Mouse (Mus musculus): Measurements from ENCODE around the gene Ints1.
"Not testable (repeated sequence)": the region's sequence is repeated elsewhere in the genome, so short reads cannot be mapped to it uniquely, and the experiment has no call there.

Gene Ints1

DNA sequence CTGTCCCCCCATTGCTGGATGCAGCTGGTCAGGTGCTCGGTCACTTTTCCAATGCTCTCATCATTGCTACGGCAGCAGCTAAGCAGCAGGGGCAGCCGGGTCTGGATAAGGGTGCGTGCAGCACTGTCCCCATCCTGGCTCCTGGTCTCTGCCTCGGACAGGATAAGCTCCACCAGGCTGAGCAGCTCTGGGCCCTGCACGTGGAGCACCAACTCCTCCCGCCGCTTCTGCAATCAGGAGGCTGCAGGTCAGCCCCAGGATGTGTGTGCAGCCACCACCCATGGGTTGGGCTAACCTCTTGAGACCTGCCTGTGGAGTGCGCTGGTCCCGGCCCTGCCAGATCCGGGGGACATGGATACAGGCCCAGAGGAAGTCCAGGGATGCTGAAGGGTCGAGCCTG is 19.3 kb downstream of the Ints1 start:
- DNase-seq (ENCODE audit: low read depth, low spot score) = no peak

- peak; percentile 37 for DNase-seq (ENCODE audit: low read depth, low spot score)
These were observed 20.7 kb downstream of the Ints1 start for GRCm38 (mm10) chr5:139754753-139755152.

DNA sequence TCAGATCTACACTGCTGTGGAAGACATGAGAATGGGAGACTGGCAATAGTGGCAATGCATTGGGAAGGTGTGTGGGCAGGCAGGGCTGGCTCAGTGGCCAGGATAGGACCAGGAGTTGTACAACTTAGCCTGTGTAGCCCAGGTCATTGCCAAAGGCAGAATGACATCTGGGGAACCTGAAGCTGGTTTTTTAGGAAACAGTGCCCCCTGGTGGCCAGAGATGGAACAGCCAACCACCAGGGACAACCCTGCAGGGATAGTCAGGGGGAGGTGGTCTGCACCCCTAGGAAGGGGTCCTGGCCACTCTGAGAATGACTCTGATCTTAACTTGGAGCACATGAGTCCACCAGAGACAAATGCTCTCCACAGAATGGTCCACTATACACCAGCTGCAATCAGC is 24.9 kb downstream of the Ints1 start:
- DNase-seq (ENCODE audit: low read depth, low spot score) = peak; percentile 33

DNA sequence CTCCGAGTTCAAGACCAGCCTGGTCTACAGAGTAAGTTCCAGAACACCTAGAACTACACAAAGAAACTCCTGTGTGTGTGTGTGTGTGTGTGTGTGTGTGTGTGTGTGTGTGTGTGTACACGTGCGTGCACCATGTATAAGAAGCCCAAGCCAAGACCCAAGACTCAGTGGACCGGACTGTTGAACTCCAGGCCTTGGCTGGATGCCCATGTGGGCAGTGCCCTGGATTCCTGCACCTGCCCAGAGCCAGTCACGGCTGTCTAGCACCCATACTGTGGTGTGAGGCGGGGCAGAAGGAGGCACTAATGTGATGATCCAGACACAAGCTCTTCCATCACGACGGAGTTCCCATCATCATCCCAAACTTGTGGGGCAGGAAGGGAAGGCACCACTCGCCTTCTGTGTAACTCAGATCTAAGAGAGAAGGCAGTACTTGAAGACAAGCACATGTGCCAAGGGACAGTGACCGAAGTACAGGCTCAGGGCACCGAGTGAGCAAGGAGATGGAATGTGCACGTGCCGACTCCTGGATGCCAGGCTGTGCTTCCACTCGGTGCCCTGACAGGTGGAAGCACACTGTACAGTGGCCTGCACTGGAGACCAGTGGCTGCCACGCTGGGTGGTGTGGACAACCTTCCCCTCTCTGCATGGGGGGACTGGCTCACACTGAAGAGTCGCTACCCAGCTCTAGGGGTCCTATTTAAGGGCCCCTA is 25.9 kb downstream of the Ints1 start:
- DNase-seq (ENCODE audit: low read depth, low spot score) = no peak

DNA sequence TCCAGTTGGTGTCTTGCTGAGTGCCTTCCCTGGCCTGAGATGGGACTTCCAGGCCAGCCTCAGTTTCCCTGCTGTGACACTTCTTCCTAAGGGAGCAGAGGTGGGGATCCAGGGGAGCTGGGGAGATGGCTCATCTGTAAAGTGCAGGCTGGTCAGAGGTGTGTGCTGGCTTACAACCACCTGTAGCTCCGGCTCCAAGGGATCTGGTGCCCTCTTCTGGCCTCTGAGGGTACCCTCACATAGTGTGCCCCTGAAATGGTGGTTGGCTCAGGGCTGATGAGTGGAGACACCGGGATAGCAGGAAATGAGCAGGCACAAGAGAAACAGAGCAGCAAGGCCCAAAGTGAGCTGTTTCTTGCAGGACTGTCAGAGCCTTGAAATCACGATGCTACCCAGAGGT is 29.7 kb downstream of the Ints1 start:
- DNase-seq (ENCODE audit: low read depth, low spot score) = peak; percentile 43

DNA sequence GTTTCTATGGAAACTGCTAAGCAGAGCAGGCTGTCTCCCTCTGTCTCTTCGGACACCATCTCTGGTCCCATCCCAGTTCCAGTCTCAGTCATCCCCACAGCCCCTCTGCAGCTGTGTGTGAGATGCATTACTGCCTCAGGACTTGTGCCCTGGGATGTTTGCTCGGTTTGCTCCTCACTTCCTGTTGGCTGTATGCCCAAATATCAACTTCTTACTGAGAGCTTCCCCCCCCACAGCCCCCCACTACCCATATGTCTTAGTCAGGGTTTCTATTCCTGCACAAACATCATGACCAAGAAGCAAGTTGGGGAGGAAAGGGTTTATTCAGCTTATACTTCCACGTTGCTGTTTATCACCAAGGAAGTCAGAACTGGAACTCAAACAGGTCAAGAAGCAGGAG is 32.8 kb downstream of the Ints1 start:
- not testable (repeated sequence) for DNase-seq (ENCODE audit: low read depth, low spot score)

DNA sequence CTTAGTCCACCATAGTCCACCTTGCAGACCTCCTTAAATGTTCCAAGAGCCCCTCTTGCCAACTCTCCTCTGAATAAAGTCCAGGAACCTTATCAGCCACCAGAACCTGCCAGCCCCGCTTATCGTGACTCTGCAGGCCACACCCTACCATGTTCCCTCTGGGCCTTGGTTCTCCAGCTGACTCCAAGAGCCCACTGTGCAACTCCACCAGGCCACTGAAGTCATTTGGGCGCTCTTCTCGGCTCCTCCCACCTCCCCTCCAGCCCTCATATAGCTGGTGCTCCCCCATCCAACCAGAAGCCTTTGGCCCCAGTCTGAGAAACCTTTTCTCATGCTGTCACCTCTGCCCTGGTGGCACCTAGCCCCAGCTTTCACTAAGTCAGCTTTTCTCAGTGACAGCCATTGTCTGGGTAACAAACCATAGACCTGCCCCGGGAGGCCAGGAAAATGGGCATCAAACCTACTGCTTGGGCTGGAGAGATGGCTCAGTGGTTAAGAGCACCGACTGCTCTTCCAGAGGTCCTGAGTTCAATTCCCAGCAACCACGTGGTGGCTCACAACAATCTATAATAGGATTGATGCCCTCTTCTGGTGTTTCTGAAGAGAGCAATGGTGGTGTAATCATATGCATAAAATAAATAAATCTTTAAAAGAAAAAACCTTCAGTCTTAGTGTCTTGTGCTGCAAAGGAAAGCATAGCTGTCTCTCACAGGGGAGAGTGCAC is 36.7 kb downstream of the Ints1 start:
- no peak for DNase-seq (ENCODE audit: low read depth, low spot score)

GRCm38 (mm10) chr5:139737841-139738591 is 37.5 kb downstream of the Ints1 start:
- no peak for DNase-seq (ENCODE audit: low read depth, low spot score)

GRCm38 (mm10) chr5:139736504-139736940 is 39.0 kb downstream of the Ints1 start:
- DNase-seq (ENCODE audit: low read depth, low spot score) = no peak

- DNase-seq (ENCODE audit: low read depth, low spot score) = peak; percentile 81
These were observed 39.6 kb downstream of the Ints1 start, which contains the start of gene Micall2 for GRCm38 (mm10) chr5:139735677-139736503. TSS of gene Micall2 (minus strand) at chr5:139736336.

DNA sequence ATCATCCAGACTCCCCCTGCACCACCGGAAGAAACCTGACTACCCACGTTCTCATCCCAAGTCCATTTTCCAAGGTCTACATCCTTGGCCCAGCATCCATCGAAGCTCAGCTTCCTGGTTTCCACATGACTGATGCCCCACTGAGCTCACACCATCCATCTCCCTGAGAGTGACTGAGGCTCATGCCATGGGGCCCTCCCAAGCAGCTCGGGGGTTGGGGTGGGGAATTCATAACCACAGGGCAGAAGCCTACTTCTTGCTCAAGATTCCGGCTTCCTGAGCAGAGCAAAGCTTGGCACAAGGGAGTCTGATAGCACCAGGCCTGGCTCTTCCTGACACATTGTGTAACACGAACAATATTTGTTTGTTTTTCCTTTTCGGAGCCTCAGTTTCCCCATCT is 40.7 kb downstream of the Ints1 start:
- DNase-seq (ENCODE audit: low read depth, low spot score) = no peak

- DNase-seq (ENCODE audit: low read depth, low spot score) = no peak
These were observed 41.5 kb downstream of the Ints1 start for GRCm38 (mm10) chr5:139734016-139734415.

DNA sequence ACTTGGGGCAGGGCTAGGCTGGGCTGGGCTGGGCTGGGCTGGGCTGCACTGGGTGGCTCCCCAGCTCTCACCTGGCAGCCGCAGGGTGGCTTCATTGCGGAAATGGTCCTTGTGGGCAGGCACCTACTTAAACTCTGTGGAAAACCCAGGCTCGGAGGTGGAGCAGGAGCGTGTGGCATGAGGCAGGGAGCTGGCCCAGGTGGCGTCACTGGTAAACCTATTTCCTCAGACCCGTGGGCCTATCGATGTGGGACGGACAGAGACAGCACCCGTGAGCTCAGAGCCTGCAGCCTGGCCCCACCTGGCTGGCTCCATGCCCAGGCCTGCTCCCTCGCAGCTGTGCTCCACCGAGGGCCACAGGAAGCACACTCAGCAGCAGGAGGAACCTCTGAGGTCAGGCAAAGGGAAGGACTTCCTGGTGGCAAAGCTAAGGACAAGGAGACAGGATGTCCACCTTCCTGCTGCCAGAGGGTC is 42.8 kb downstream of the Ints1 start:
- DNase-seq (ENCODE audit: low read depth, low spot score) = no peak

- DNase-seq (ENCODE audit: low read depth, low spot score) = no peak
These were observed 44.6 kb downstream of the Ints1 start for GRCm38 (mm10) chr5:139730712-139731486.

DNA sequence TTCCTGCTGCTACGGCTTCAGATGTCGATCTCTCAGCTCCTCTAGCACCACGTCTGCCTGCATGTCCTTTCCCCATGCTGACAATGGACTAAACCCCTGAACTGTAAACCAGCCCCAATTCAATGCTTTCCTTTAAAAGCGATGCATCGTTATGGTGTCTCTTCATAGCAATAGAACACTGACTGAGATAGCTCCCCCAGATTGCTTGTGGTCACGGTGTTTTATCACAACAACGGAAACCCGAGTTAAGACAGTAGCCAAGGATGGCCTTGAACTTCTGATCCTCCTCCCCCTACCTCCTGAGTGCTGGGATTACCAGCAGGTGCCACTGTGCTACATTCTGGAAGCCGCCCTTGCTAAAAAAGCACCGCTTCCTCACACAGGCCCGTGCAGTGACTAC is 48.2 kb downstream of the Ints1 start:
- no peak for DNase-seq (ENCODE audit: low read depth, low spot score)

DNA sequence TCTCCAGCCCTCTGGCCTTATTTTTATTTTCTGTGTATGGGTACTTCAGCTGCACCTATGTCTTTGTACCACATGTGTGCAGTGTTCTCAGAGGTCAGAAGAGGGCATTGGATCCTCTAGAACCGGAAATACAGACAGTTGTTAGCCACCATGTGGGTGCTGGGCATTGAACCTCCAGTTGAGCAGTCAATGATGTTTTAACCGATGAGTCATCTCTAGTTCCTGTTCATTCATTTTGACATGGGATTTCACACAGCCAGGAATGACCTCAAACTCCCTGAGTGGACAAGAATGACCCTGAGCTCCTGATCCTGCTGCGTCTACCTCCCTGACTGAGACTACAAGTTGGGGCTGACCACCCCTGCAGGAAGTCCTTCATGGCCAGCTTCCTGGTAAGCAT is 49.3 kb downstream of the Ints1 start:
- DNase-seq (ENCODE audit: low read depth, low spot score) = no peak

- no peak for DNase-seq (ENCODE audit: low read depth, low spot score)
These were observed 50.9 kb downstream of the Ints1 start for GRCm38 (mm10) chr5:139724336-139725116.

DNA sequence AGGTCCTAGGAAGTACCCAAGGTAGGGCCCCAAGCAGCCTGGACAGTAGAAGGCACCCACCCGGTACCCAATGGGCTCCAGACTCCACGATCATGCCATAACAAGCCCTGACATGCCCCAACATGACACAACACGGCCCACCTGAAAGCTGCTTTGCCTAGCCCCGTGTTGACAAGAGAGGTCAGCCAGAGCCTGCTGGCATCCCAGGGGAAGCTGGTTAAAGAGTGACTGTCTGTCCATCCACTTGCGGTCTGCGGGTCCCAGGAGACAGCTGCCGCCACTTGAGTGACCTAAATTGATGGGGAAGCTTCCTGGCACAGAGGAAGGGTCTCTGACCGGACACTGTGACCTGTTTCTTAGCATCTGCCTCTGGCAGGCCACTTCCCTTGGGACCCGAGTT is 52.4 kb downstream of the Ints1 start:
- DNase-seq (ENCODE audit: low read depth, low spot score) = no peak

DNA sequence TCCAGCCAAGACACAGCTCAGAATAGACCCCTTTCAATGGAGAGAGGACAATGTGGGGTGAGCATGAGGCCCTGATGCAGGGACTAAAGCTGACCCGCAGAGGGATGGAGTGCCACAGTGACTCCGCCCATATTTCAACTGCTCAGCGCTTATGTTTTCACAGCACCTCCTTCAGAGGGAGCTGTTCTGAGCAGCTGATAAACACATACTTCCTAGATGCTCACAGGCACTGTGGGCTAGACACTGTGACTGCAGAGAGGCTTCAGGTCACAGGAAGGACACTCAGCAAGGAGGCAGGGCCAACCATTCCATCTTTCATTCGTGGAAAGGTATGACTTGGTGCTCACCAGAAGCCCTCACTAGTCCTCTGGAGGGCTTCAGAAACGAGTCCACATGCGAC is 52.8 kb downstream of the Ints1 start:
- no peak for DNase-seq (ENCODE audit: low read depth, low spot score)

GRCm38 (mm10) chr5:139718949-139719348 is 56.5 kb downstream of the Ints1 start:
- DNase-seq (ENCODE audit: low read depth, low spot score) = no peak

All from retina, postnatal 7 days (tissue).